21 mouse cellular contexts compared by ENCODE assay signal in the genomic region with DNA sequence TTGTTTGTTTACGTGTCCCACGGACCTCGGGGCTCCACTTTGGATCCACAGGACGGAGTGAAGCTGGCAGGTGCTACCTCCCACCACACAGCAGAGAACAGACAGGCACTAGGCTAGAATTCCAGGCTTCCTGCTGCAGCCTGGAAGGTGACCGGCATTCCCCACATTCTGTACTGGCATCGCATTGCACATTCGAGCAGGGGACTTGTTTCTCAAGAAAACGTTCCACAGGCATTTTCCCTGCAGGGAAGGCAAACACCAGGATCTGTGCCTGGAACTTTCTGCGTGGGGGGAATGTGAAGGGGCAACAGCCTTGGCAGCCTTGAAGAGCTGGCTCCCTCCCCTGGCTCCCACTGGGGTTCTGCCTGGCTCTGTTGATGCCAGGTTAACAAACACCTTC.
DNase-seq lines count a peak whose midpoint lies in the region; ATAC-seq lines count a peak whose summit lies in the region.
"Had no signal": no experiment of that assay in that cellular context is flagged by ENCODE, and none has a peak within 500 bp of the region (broad histone marks: within the 10 kb centered on the region; RNA-seq: fewer than 3 reads in every experiment).

No protein-coding gene starts in this region.

- 76% methylated on average over 9 of the region's 9 CpGs for WGBS in forebrain, embryonic 12.5 days
- WGBS in intestine, embryonic 16.5 days: 41% methylated on average over 9 of the region's 9 CpGs

- no peaks in the 10 kb centered on the region for H3K27me3 ChIP-seq in forebrain, embryonic 12.5 days
- no peaks in the 10 kb centered on the region for H3K27me3 ChIP-seq in intestine, embryonic 16.5 days (replicated peaks; ENCODE audit: control insufficient read depth, insufficient read depth, low read length)
- H3K27me3 ChIP-seq: embryonic facial prominence, embryonic 15.5 days; liver, embryonic 12.5 days; midbrain, embryonic 12.5 days; neural tube, embryonic 13.5 days; Patski had no signal

- H3K36me3 ChIP-seq in forebrain, embryonic 12.5 days (replicated peaks): no peaks in the 10 kb centered on the region
- H3K36me3 ChIP-seq in intestine, embryonic 16.5 days (ENCODE audit: control insufficient read depth, insufficient read depth, low read length): no peaks in the 10 kb centered on the region
- H3K36me3 ChIP-seq: embryonic facial prominence, embryonic 15.5 days; forebrain, embryonic 10.5 days; liver, embryonic 12.5 days; midbrain, embryonic 12.5 days; neural tube, embryonic 13.5 days had no signal

- no peak overlapping the region for H3K9ac ChIP-seq in forebrain, embryonic 12.5 days
- no peak overlapping the region for H3K9ac ChIP-seq in intestine, embryonic 16.5 days (ENCODE audit: low read depth, low read length)
- H3K9ac ChIP-seq: embryonic facial prominence, embryonic 15.5 days; liver, embryonic 12.5 days; lung, embryonic 14.5 days; midbrain, embryonic 12.5 days; neural tube, embryonic 13.5 days had no signal

- peak; percentile 86 for ATAC-seq in frontal cortex, adult (ENCODE audit: low TSS enrichment)
- ATAC-seq in forebrain, embryonic 12.5 days (ENCODE audit: low FRiP score): no peak
- ATAC-seq in intestine, embryonic 16.5 days: no peak
- ATAC-seq: activated CD4-positive, CD25-positive, alpha-beta regulatory T cell, adult 4 months; liver, embryonic 12.5 days; Patski had no signal

- no peaks in the 10 kb centered on the region for H3K4me1 ChIP-seq in forebrain, embryonic 12.5 days
- no peaks in the 10 kb centered on the region for H3K4me1 ChIP-seq in intestine, embryonic 16.5 days (ENCODE audit: control insufficient read depth, insufficient read depth, low read length)
- H3K4me1 ChIP-seq: embryonic facial prominence, embryonic 15.5 days; liver, embryonic 12.5 days; midbrain, embryonic 12.5 days had no signal

- H3K27ac ChIP-seq in forebrain, embryonic 12.5 days: no peak overlapping the region
- no peak overlapping the region for H3K27ac ChIP-seq in intestine, embryonic 16.5 days (ENCODE audit: low read length)
- H3K27ac ChIP-seq: embryonic facial prominence, embryonic 15.5 days; forebrain, embryonic 10.5 days; heart, adult 2 months; liver, embryonic 12.5 days; midbrain, embryonic 12.5 days; neural tube, embryonic 13.5 days had no signal

- no peaks in the 10 kb centered on the region for H3K9me3 ChIP-seq in forebrain, embryonic 12.5 days
- no peaks in the 10 kb centered on the region for H3K9me3 ChIP-seq in intestine, embryonic 16.5 days (ENCODE audit: control insufficient read depth, low read length)
- H3K9me3 ChIP-seq: embryonic facial prominence, embryonic 15.5 days; forebrain, embryonic 10.5 days; liver, embryonic 12.5 days; midbrain, embryonic 12.5 days; neural tube, embryonic 13.5 days had no signal

- DNase-seq in frontal cortex, postnatal 25 days (ENCODE audit: low spot score in 2 of 2): no peak
- peak; percentile 47 for DNase-seq in right cerebral cortex, adult 18-20 months
- DNase-seq in right cerebral cortex, postnatal 14 days: no peak
- DNase-seq in frontal cortex, postnatal 14 days (ENCODE audit: low spot score in 2 of 2): peak; percentile 8 to 13
- peak; percentile 18 to 55 for DNase-seq in layer of hippocampus, postnatal 14 days (ENCODE audit: low spot score in 2 of 2)
- DNase-seq: adrenal gland, postnatal 25 days; heart, adult 2 months; kidney, adult 8-10 months; kidney, postnatal 25 days; lung, embryonic 14.5 days; lung, postnatal 4 days had no signal

- H3K4me2 ChIP-seq in forebrain, embryonic 12.5 days: no peak overlapping the region
- no peak overlapping the region for H3K4me2 ChIP-seq in intestine, embryonic 16.5 days (ENCODE audit: low read depth, low read length)
- H3K4me2 ChIP-seq: embryonic facial prominence, embryonic 15.5 days; liver, embryonic 12.5 days; lung, embryonic 14.5 days; midbrain, embryonic 12.5 days; neural tube, embryonic 13.5 days had no signal

- no peak overlapping the region for H3K4me3 ChIP-seq in forebrain, embryonic 12.5 days (replicated peaks)
- no peak overlapping the region for H3K4me3 ChIP-seq in intestine, embryonic 16.5 days (ENCODE audit: low read length)
- H3K4me3 ChIP-seq: embryonic facial prominence, embryonic 15.5 days; forebrain, embryonic 10.5 days; heart, adult 2 months; liver, embryonic 12.5 days; midbrain, embryonic 12.5 days; neural tube, embryonic 13.5 days had no signal

Comparison
In these comparisons a context has a peak if more than half of its experiments do, and no peak if none do; other contexts are left out.
1. DNase-seq: peak in right cerebral cortex, adult 18-20 months (single experiment), frontal cortex, postnatal 14 days (2 of 2) and layer of hippocampus, postnatal 14 days (2 of 2); none in frontal cortex, postnatal 25 days (0 of 2) and right cerebral cortex, postnatal 14 days (single experiment).